Mouse (Mus musculus) stomach, postnatal 0 days (tissue): ENCODE results near the gene Ctu1. TPM values are rescaled to one million over a fixed set of nuclear protein-coding genes. Genes with fewer than 3 reads are reported as not detected.
"Not testable (repeated sequence)": the region's sequence is repeated elsewhere in the genome, so short reads cannot be mapped to it uniquely, and the experiment has no call there.

Source experiments
- ATAC-seq: fragments of 200-750 bp; cut with Nextera tagmentation; 2 replicates; pipeline ENCODE4 v1.8.0; 2017; ENCODE audit not compliant: low FRiP score, low TSS enrichment
- DNase-seq: peaks from one replicate; pipeline ENCODE4 v3.0.0-alpha.2; 2016; ENCODE audit warnings: low spot score
- H3K27ac ChIP-seq: fragments of 300-500 bp; sonication (generic); replicated peaks from 2 replicates; pipeline ENCODE4 v1.5.1; 2014; ENCODE audit warnings: mild to moderate bottlenecking, control low read depth
- H3K27me3 ChIP-seq: fragments of 300-500 bp; sonication (generic); 2 replicates; pipeline ENCODE4 v1.6.1; 2014; ENCODE audit warnings: low read length; ENCODE audit not compliant: control insufficient read depth, insufficient read depth
- H3K36me3 ChIP-seq: fragments of 300-500 bp; sonication (generic); 2 replicates; pipeline ENCODE4 v1.6.1; 2014; ENCODE audit warnings: low read length, mixed read lengths; ENCODE audit not compliant: control insufficient read depth, insufficient read depth
- H3K4me1 ChIP-seq: fragments of 300-500 bp; sonication (generic); replicated peaks from 2 replicates; pipeline ENCODE4 v1.6.1; 2014; ENCODE audit warnings: antibody characterized with exemption; ENCODE audit not compliant: control insufficient read depth, insufficient read depth
- H3K4me2 ChIP-seq: fragments of 300-500 bp; sonication (generic); replicated peaks from 2 replicates; pipeline ENCODE4 v1.6.1; 2014; ENCODE audit warnings: low read depth, mild to moderate bottlenecking, control low read depth, moderate library complexity
- H3K4me3 ChIP-seq: fragments of 300-500 bp; sonication (generic); 2 replicates; pipeline ENCODE4 v1.5.1; 2014; ENCODE audit warnings: low read depth, low read length, control low read depth
- H3K9ac ChIP-seq: fragments of 300-500 bp; sonication (generic); 2 replicates; pipeline ENCODE4 v1.6.1; 2014; ENCODE audit warnings: mild to moderate bottlenecking, low read length, control low read depth, mixed read lengths
- H3K9me3 ChIP-seq: fragments of 300-500 bp; sonication (generic); 2 replicates; pipeline ENCODE4 v1.6.1; 2016; ENCODE audit warnings: low read length; ENCODE audit not compliant: control insufficient read depth
- CTCF ChIP-seq: IDR thresholded peaks from 2 replicates; pipeline ENCODE4 v1.5.1; 2016; ENCODE audit warnings: antibody characterized with exemption, low read depth, mild to moderate bottlenecking, moderate library complexity
- EP300 ChIP-seq: optimal IDR thresholded peaks from 2 replicates; pipeline ENCODE3; 2016; ENCODE audit warnings: antibody characterized with exemption
- WGBS: fragments of 180-500 bp; shearing (Covaris S2); extraction: QIAGEN DNeasy Blood & Tissue Kit; methylation state at CpG from one replicate; pipeline ENCODE4 v1.1.7; 2014; 5-methylcytosine and 5-hydroxymethylcytosine counted together
- polyA plus RNA-seq: library from polyadenylated mRNA; unstranded; fragments of >200 nt; fragmentation: Nextera tagmentation; extraction: Ambion mirVana; gene quantifications from 2 replicates; pipeline ENCODE4 v1.2.1, GENCODE M21; 2015

Ctu1 gene
- polyA plus RNA-seq, 1 experiment from 2014 or later: 8.5 TPM

DNA sequence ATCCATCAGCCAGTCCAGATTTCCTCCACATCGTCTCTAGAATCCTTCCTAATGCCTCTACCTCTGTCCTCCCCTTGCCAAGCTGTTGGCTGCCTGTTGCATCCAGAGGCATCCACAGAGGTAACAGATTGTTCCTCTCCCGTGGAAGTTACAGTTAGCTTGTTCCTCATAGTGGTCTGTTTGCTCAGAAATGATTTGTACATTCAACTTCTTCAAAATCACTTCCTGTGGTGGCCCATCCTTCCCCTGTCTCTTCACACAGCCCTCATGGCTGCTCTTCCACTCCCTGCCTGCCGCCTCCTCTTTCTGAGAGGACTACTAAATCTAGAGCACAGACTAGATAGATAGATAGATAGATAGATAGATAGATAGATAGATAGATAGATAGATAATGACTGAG is 17.3 kb upstream of the Ctu1 start:
- WGBS: 77% methylated on average over 3 of the region's 3 CpGs
- no peaks in the 10 kb centered on the region for H3K9me3 ChIP-seq
- H3K4me1 ChIP-seq: no peaks in the 10 kb centered on the region
- no peak overlapping the region for H3K4me3 ChIP-seq
- H3K27me3 ChIP-seq: no peaks in the 10 kb centered on the region
- no peak overlapping the region for H3K9ac ChIP-seq
- no peak overlapping the region for H3K27ac ChIP-seq
- H3K36me3 ChIP-seq: no peaks in the 10 kb centered on the region
- ATAC-seq (no peak), DNase-seq (no peak)
- TF ChIP-seq CTCF (no peak), EP300 (no peak)
- H3K4me2 ChIP-seq: no peak overlapping the region

DNA sequence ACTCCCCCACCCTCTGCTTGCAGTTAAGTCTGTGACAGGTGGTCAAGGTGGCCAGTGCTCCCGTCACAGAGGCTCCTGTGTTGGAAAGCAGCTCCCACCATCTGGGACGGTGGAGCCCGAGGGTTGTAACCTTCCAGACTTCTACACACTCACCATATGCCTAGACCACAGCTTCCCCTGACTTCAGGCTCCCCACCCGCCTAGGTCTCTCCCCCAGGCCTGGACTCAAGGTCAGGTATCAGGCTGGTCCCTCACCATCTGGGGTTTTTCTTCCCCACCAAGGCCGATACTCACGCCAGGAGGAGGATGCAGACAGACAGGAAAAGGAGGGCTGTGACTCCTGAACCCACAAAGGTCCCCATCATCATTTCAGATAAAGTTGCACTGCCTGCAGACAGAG is 15.6 kb upstream of the Ctu1 start:
- ATAC-seq: no peak
- Histone ChIP-seq H3K4me3 (no peak overlapping the region), H3K4me2 (no peak overlapping the region), H3K4me1 (no peaks in the 10 kb centered on the region), H3K36me3 (no peaks in the 10 kb centered on the region), H3K27me3 (no peaks in the 10 kb centered on the region), H3K9me3 (no peaks in the 10 kb centered on the region), H3K9ac (no peak overlapping the region), H3K27ac (no peak overlapping the region)
- no peak for DNase-seq
- TF ChIP-seq CTCF: no peak
- no peak for TF ChIP-seq EP300
- 65% methylated on average over 6 of the region's 6 CpGs for whole genome bisulfite sequencing

DNA sequence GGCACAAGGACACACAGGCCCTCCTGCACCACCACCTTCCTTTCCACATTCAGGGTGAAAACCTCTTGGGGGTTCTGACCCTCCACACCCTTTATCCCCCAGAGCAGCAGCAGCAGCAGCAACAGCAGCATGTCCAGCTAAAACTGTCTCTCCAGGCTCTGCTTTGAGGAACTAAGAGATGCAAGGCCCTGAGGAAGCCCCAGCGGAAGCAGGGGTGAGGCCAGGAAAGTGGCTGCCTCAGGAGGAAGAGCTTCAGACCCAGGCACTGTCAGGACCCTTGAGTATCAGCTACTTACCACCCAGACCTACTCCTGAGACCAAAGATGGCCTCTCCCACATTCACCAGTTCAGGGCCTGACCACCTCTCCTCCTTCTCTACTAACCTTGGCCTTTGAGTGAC is 11.8 kb upstream of the Ctu1 start, which contains the start of gene Siglece:
Siglece (minus strand) TSS at position 160 of the 400 bp plus-strand sequence.
- Histone ChIP-seq H3K27ac (no peak within 1 kb of the TSS), H3K9me3 (no peaks in the 10 kb centered on the region), H3K4me3 (no peak within 1 kb of the TSS), H3K4me2 (no peak within 1 kb of the TSS), H3K4me1 (no peaks in the 10 kb centered on the region), H3K27me3 (no peaks in the 10 kb centered on the region), H3K36me3 (no peaks in the 10 kb centered on the region), H3K9ac (no peak within 1 kb of the TSS)
- no peak for TF ChIP-seq EP300
- TF ChIP-seq CTCF: no peak
- ATAC-seq (no peak), DNase-seq (no peak)
- WGBS: 85% methylated on average over 1 of the region's 1 CpGs

DNA sequence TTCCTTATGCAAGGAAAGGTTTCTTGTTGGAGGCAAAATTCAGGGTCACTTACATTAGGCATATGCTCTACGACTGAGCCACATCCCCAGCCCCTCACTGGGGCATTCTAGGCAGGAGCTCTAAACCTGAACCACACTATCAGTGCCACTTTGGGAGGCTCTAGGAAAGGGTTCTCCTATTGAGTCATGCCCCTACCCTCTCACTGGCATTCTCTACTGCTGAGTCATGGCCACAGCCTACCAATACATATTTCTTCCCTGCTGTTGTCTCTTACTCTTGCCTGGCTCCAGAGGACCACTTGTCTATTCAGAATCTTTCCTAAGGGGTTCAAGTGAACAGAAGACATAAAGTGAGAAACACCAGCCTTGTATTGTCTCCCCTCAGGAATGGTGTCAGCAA is 9.0 kb upstream of the Ctu1 start:
- no peak overlapping the region for H3K27ac ChIP-seq
- no peak for ATAC-seq
- H3K4me2 ChIP-seq: no peak overlapping the region
- TF ChIP-seq CTCF: no peak
- TF ChIP-seq EP300: no peak
- no peaks in the 10 kb centered on the region for H3K36me3 ChIP-seq
- H3K9ac ChIP-seq: no peak overlapping the region
- no peak overlapping the region for H3K4me3 ChIP-seq
- H3K4me1 ChIP-seq: no peaks in the 10 kb centered on the region
- H3K9me3 ChIP-seq: no peaks in the 10 kb centered on the region
- H3K27me3 ChIP-seq: no peaks in the 10 kb centered on the region; the same call in 1 of the 2 replicates
- no peak for DNase-seq
- 88% methylated on average over 1 of the region's 1 CpGs for WGBS

DNA sequence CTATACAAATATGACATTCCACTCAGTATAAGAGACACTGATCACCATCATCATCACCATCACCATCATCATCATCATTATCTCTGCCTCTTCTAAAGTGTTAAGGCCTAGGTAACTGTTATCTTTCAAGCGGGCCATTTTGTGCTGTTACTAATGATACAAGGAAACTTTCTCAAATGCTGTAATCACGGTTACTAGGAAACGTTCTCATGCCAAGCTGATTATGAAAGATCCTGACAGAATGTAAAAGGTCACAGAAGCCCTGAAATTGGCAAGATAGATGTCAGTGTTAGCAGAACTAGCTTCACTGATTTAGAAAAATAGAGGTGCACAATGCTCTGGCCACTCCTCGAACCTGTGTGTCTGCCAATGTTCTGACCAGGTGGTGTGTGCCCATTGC is 4.6 kb upstream of the Ctu1 start:
- not testable (repeated sequence) for H3K9ac ChIP-seq, H3K36me3 ChIP-seq, H3K27ac ChIP-seq, H3K4me3 ChIP-seq, H3K27me3 ChIP-seq, ATAC-seq, H3K9me3 ChIP-seq, H3K4me1 ChIP-seq, H3K4me2 ChIP-seq, DNase-seq
- WGBS: 81% methylated on average over 4 of the region's 4 CpGs

DNA sequence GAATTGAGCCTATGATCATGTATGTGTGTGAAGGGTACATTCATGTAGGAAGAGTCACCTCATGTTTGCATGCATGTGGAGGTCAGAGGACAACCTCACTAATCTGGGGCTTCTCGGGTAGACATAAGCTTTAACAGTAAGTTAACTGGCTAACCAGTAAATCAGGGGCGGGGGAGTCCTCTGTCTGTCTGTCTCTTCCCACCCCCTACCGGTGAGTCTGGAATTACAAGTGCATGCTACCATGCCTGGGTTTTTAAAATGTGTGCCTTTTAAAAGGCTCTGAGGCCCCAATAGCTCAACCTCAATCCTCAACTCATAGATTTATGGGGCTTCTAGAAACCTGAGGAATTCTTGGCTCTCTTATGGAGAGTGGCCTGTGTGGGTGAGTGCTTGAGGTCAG is 3.2 kb upstream of the Ctu1 start:
- DNase-seq (no peak), ATAC-seq (no peak)
- H3K9me3 ChIP-seq: no peaks in the 10 kb centered on the region
- H3K4me2 ChIP-seq: no peak overlapping the region
- 0 out of 2 replicates have a peak, but pooled peaks cover 6% of the 10 kb centered on the region for H3K4me1 ChIP-seq
- no peak overlapping the region for H3K27ac ChIP-seq
- H3K36me3 ChIP-seq: no peaks in the 10 kb centered on the region
- WGBS: 17% methylated on average over 3 of the region's 3 CpGs
- peak; percentile 56 for TF ChIP-seq CTCF
- no peak for TF ChIP-seq EP300
- no peak overlapping the region for H3K4me3 ChIP-seq
- H3K27me3 ChIP-seq: no peaks in the 10 kb centered on the region; the same call in 1 of the 2 replicates
- H3K9ac ChIP-seq: no peak overlapping the region
